Mouse (Mus musculus) fat pad, adult 2 months (tissue): ENCODE data around the gene Cwf19l1.
"Not testable (repeated sequence)": the region's sequence is repeated elsewhere in the genome, so short reads cannot be mapped to it uniquely, and the experiment has no call there.

Experiments used
- DNase-seq: peaks from one replicate; pipeline ENCODE4 v3.0.0-alpha.2; 2011; ENCODE audit warnings: low read depth, low spot score; ENCODE audit errors: extremely low read depth

The Cwf19l1 gene

GRCm38 (mm10) chr19:44135072-44135959, at the start of gene Cwf19l1:
Cwf19l1 (minus strand) TSS chr19:44135876.
- peak; percentile 18 for DNase-seq

- no peak for DNase-seq
Observed at GRCm38 (mm10) chr19:44183968-44184367, 48.3 kb upstream of the Cwf19l1 start.

- no peak for DNase-seq
Observed at GRCm38 (mm10) chr19:44180502-44180901, 44.8 kb upstream of the Cwf19l1 start.

- no peak for DNase-seq
Observed at GRCm38 (mm10) chr19:44176741-44177140, 41.1 kb upstream of the Cwf19l1 start.

- DNase-seq: peak; percentile 61
Observed at GRCm38 (mm10) chr19:44174835-44175234, 39.2 kb upstream of the Cwf19l1 start.

- DNase-seq: no peak
Observed at GRCm38 (mm10) chr19:44161515-44161914, 25.8 kb upstream of the Cwf19l1 start.

- DNase-seq: no peak
Observed at GRCm38 (mm10) chr19:44159386-44159785, 23.7 kb upstream of the Cwf19l1 start.

GRCm38 (mm10) chr19:44157005-44157404, 21.3 kb upstream of the Cwf19l1 start:
- no peak for DNase-seq

- no peak for DNase-seq
Observed at GRCm38 (mm10) chr19:44153781-44154180, 18.1 kb upstream of the Cwf19l1 start.

- no peak for DNase-seq
Observed at GRCm38 (mm10) chr19:44148991-44149390, 13.3 kb upstream of the Cwf19l1 start.

- DNase-seq: no peak
Observed at GRCm38 (mm10) chr19:44148345-44148744, 12.7 kb upstream of the Cwf19l1 start.

- no peak for DNase-seq
Observed at GRCm38 (mm10) chr19:44146951-44147350, 11.3 kb upstream of the Cwf19l1 start.

- no peak for DNase-seq
Observed at GRCm38 (mm10) chr19:44146568-44146879, 10.8 kb upstream of the Cwf19l1 start.

GRCm38 (mm10) chr19:44145702-44146567, 10.3 kb upstream of the Cwf19l1 start, which contains the start of gene Bloc1s2:
Bloc1s2 (minus strand) TSS chr19:44146446.
- no peak for DNase-seq

- DNase-seq: no peak
Observed at GRCm38 (mm10) chr19:44144366-44144765, 8.7 kb upstream of the Cwf19l1 start.

- no peak for DNase-seq
Observed at GRCm38 (mm10) chr19:44135960-44136485, 347 bp upstream of the Cwf19l1 start.

- no peak for DNase-seq
Observed at GRCm38 (mm10) chr19:44132917-44133316, 2.8 kb downstream of the Cwf19l1 start.

- no peak for DNase-seq
Observed at GRCm38 (mm10) chr19:44128560-44128959, 7.1 kb downstream of the Cwf19l1 start.

- DNase-seq: no peak
Observed at GRCm38 (mm10) chr19:44127729-44128497, 7.8 kb downstream of the Cwf19l1 start.

GRCm38 (mm10) chr19:44121137-44121536, 14.5 kb downstream of the Cwf19l1 start:
- DNase-seq: no peak

GRCm38 (mm10) chr19:44120686-44121085, 15.0 kb downstream of the Cwf19l1 start:
- not testable (repeated sequence) for DNase-seq
